Mouse (Mus musculus) neural tube, embryonic 10.5 days (tissue): Measurements from ENCODE around the gene Apcs.

ENCODE experiments used
- DNase-seq: peaks from one replicate; pipeline ENCODE4 v3.0.0-alpha.2; 2017; ENCODE audit warnings: low spot score; ENCODE audit errors: extremely low spot score

Apcs gene

DNA sequence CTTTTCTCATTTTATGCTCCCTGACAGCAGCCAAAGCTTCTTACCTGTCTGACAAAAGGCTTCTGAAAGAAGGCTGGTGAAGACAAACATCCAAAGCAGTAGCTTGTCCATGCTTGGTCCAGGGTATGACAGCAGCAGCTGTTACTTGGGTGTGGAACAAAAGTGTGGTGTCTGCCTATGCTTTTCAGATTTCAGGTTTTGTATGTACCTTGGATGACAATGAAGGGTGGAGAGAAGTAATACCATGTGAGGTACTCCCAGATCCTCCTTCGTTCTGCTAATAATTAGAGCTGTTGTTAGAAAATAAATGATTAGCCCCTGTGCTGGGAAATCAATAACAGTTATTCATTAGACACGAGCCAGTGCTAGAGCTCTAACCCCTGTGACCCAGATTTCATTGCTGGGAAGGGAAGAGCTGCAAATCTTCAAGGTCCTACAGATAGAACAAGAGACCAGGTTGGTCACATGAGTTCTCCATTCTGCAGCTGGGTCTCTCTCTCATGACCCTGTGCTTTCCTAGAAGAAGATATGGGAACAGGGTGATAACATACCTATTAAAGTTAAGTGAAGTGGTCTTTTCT, at the start of gene Apcs:
TSS of gene Apcs (minus strand) at position 265 of the 581 bp plus-strand sequence.
- no peak for DNase-seq

DNA sequence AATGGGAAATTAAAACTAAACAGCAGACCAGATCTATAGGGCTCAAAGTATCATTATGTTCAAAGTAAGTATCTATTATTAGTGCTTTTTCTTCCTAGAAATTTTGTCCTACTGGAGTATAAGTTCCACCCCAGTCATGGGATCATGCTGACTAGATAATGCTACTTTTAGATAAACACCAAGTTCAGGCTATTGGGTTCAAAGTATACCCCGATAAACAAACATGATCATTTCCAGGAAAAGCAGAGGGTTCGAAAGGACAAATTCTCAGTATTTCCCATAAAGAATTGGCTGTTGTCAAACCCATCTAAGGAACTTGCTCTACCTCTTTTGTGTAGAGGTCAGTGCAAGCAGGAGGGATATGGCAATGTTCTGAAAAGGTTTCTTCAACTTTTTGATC, 37.4 kb upstream of the Apcs start:
- no peak for DNase-seq

DNA sequence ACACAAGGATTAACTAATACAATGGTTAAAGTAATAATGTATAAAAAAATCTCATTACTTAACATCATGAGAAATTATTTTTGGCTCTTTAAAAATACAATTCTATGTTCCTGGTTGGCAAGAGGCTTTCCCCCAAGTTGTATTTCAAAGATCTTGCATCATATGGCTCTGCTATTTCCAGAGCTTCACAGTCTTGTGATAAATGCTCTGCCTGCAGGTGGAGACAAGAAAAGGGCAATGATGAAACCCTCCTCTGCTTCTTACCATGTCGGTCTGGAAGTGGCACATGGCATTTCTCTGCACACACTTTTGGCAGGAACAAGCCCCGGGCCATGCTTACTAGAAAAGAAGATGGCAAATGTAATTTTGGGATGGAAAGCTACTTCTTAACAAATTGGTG, 23.6 kb upstream of the Apcs start:
- DNase-seq, result no peak

DNA sequence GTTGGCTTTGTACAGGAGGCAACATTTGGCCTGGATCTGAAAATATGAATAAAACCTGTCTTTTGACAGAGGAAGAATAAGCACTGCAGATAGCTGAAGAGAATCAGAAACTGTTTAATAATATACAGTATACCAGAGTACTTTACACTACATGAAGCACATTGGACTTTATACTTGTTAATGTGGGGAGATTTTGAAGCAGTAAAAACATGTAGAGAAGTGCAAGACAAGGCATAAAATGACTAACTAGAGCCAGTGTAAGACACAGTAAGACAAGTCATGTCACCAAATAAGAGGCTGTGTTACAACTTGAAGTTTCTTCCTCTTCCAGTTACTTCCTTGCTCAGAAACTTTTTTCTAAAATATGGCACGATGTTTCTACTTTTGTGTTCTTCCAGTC, 22.3 kb upstream of the Apcs start:
- DNase-seq, result no peak

DNA sequence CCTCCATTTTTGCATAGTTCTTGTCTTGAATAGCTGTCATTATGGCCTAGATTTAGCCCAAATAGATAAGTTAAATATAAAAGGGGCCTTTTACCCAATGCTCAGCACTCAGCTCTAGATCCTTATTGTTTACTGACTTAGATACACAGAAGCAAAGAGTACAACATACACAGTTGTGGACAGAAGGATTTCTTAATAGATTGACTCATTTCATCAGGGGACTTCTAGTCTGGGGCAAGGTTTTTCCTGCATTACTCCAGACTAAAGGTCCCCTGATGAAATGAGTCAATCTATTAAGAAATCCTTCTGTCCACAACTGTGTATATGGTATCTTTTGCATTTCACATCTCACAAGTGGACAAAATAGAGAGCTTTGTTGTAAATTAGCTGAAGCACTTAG, 8.5 kb upstream of the Apcs start:
- DNase-seq, result no peak

GRCm38 (mm10) chr1:172895435-172895834, 594 bp upstream of the Apcs start:
- DNase-seq, result no peak

- no peak for DNase-seq
Observed at GRCm38 (mm10) chr1:172876675-172877074, 18.2 kb downstream of the Apcs start.

GRCm38 (mm10) chr1:172875265-172875664, 19.6 kb downstream of the Apcs start:
- DNase-seq, result no peak

DNA sequence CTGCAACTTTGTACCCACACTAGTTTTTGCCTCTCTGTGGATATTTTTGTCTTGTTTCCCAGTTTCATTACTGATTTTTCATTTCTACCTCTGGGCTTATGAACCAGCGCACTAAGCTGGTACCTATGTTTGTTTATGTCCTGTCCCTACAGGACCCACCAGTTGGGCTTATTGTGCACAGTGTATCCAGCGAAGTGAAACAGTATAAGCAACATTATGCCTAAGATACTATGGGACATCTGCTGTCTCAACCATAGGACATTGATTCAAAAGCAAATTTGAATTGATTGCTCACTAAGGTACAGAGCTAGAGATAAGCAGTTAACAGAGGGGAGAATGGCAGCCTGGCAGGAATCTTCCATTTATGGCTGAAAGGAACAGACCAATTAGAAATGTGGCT, 46.7 kb downstream of the Apcs start:
- no peak for DNase-seq

DNA sequence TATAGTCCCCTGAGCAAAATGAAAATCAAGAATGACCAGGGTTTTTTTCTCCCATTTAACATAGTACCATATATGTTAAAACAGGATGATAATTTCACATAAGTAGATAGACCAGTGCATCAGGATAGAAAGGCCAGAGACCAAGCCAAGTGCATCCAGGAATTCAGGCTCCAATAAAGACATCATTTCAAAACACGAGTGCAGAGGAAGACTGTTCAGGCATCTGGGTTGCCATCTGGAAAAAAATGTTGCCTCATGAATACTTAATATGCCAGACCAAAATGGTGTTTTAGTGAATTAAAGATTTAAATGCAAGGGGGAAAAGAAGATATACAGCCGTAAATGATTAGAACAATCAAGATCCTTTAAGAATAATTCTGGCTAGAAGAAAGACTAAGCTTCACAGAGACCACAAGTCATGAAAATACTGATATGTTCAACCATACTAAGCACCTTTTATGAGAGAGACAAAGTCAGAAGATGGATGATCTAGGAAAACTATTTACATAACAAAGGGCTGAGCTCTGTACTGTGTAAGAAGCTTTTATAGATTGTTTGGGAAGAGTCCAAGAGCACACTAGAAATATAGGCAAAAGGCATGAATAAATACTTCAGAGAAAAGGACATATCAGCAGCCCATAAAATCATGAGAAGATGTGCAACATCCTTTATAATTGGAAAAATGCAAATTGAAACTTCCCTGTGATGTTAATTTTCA, 47.6 kb downstream of the Apcs start:
- DNase-seq, result no peak
